Mouse (Mus musculus) mouse trophoblast stem cell (cell line): ENCODE measurements around the gene BC025920.

ENCODE experiments used
- in situ Hi-C, 2 experiments: fragments of 300-500 bp; cut with MseI, MboI; formaldehyde crosslinking; loops; 2 replicates in 1 of 2; 3 replicates in 1 of 2; pipeline ENCODE4 v1.15.1; 2025

The BC025920 gene

DNA sequence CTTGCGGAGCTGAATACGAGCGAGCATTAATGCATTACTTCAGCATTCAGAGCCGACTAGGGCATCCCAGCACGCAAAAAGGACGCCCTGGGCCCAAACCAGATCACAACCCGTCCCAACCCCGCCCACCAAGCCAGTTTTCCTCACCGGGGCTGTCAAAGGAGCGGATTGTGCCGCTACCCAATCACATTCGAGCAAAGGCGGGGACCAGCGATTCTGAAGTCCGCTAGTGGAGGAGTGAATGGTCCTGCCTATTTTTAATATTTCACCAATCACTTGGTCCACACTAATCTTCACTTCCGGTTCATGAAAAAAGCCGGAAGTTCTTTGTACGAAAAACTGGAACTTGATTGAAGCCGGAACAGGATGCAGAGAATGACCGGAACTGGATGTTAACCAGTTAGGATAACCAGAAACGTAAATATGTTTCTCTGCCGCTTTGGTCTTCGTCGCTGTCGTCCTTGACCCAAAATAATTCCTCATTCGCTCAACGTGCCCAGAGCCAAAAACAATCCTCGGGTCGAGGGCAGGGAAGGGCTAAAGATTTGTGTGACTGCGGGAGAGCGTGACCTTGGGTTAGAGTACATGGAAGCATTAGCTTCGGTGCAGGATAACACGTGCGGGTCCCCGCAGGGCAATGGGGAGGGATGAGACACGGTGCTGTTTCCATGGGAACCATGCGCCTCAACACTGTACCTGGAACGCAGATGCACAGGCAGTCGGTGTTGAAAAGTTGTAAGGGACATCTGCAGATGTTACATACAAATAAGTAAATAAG lies at the start of gene BC025920:
BC025920 (plus strand) TSS at position 297 of the 778 bp plus-strand sequence.
- in situ Hi-C loops = no loop called here

DNA sequence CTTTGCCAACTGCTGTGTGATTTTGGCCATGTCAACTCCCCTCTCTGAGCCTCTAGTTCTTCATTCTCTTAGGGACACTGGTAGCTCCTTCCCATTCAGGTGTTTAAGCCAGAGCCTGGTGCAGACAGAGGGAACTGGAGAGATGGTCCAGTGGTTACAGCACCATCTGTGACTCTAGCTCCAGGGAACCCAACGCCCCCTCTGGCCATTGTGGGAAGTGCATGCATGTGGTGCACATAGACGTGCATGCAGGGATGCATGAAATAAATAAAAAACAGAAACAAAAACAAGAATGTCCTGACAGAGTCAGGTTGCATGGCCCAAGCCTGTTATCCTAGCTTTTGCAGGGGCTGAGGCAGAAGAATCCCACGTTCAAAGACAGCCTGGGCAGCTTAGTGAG lies 49.8 kb upstream of the BC025920 start:
- in situ Hi-C loops = no loop called here

DNA sequence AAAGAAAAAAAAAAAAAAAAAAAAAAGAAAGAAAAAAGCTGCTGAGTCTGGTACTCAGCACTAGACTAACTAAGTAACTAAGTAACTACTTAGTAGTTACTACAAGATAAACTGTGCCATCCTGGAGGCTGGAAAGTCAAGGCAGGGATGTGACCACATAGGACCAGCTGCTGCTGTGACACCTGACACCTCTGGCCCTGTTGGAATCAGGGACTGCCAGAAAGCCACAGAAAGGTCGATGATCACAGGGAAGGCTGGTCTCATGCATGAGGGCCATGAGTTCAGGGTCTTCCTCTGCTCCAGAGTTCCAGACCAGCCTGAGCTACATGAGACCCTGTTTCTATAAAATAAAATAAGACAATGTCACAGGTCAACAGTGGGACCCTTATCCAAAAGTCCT lies 48.6 kb upstream of the BC025920 start:
- in situ Hi-C loops = no loop called here

DNA sequence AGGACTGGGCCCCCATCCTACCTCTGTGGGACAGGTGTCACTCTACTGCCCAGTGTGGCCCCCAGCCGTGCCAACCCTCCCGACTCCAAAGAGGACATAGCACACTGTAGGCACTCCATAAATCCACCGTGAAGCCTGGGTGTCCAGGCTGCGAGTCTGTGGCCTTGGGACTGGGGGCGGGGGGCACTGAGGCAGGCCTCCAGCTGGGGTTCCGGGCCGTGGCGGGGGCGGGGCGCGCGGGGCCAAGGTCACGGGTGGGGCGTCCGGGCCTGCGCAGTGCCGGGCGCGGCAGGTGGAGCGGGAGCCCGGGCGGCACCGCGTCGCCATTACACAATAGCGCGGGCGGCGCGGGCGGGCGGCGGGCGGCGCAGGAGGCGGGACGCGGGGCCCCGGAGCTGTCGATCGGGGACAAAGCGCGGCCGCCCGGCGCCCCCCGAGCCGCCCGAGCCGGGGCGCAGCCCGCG lies 46.9 kb upstream of the BC025920 start, which contains the start of gene Aes:
Aes (plus strand) TSS at position 326 of the 464 bp plus-strand sequence.
- in situ Hi-C loops = no loop called here

DNA sequence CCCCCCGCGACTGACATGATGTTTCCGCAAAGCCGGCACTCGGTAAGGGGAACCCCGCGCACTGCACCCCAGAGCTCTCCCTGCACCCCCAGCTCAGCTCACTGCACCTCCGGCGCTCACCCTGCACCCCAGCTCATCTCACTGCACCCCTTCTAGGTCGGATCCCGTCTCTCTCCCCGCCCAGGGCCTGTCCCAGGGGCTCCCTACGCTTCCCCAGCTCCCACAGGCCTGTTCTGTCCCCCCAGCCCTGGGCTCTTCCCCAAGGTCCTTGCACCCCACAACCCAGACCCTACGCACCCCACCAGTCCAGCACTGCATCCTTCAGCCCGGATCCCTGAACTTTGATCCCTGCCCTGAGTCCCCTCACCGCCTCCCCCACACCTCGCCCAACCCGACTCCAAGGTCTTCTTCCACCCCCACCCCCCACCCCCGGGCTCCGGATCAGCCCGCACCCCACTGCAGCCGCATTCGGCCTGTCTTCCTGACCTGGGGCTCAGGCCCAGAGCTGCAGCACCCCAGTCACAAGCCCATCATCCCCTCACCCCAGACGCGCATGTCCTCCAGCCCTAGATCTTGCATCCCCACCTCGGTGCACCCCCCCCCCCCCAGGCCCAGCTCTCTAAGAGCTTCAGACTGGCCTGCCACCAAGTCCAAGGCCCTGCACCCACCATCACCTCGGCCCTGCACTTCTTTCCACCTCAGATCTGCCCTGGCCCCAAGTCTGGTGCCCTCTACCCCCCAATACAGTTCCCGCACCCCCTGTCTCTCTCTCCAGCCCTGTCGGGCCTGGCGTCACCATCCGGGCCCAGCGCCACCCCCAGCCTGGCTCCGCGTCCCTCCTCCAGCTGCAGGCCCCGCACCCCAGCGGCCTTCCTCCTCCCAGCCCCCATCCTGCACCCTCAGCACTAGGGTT lies 46.2 kb upstream of the BC025920 start:
- in situ Hi-C loops = loop anchor here in 1 of 2 experiments (5.0 kb wide), 1 partner anchor 42 kb away; the partner anchor contains the start of gene Tle6

DNA sequence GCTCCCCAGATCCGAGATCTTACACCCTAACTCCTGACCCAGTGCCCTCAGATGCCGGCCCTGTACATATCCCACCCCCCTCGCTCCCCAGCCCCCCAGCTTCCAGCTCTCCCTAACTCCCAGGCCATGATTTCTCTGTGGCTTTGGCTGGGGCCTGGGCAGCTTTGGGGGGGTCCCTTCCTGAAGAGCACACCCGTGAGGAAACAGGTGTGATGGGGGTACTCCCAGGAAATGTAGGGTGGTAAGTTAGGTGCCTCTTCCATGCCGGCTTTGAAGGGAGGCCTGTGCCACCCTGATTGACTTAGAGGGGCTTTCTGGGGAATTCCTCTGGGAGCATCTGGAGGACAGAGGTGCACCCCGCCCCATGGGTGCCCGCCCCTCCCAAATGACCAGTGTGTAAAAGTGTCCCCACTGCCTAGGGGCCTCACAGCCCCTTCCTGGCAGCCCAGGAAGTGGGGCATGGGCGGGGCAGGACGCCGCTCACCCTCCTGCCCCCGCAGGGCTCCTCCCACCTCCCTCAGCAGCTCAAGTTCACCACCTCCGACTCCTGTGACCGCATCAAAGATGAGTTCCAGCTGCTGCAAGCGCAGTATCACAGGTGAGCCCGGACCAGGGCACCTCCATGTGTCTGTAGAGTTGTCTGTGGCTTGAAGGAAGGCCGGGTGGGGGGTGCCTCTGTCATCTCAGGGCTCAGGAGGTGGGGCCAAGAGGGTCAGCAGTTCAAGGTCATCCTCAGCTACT lies 45.2 kb upstream of the BC025920 start:
- in situ Hi-C loops = loop anchor here in 1 of 2 experiments (5.0 kb wide), 1 partner anchor 41 kb away; the partner anchor contains the start of gene Tle6

DNA sequence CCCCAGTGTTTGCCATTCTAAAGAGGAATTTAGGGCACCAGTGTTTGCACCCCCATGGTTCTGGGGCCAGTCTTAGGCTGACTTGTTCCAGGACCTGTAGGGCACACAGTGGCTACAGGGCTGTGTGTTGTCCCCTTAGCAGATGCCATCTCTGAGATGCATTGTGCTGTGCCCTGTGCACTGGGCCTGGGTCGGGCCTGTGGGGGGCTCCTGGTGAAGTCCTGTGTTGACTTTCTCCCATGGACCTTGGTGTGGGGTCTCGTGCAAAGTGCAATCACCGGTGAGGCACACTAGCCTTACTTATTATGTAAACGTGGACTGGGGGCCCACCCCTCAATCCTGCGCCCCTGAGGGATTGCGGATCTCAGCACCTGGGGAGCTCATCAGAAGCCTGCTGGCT lies 43.7 kb upstream of the BC025920 start:
- in situ Hi-C loops = loop anchor here in 1 of 2 experiments (5.0 kb wide), 1 partner anchor 40 kb away; the partner anchor contains the start of gene Tle6

DNA sequence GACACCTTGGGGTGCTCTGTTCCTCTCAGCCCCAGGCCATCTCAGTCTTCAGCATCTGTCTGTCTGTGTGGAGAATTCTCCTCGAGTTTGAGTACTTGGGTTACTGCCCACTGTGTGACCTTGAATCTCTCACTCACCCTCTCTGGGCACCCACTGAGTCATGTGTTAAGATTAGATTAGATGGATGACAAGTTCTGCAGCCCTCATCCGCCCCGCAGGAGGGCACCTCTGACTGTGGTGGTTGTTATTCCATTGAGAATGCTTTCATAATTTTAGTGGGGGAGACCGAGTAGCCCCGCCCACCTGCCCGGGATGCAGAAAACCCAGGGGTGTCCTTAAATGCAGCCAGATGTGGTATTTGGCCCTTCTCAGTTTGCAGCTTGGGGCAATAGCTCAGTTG lies 42.6 kb upstream of the BC025920 start:
- in situ Hi-C loops = loop anchor here in 1 of 2 experiments (5.0 kb wide), 1 partner anchor 39 kb away; the partner anchor contains the start of gene Tle6

DNA sequence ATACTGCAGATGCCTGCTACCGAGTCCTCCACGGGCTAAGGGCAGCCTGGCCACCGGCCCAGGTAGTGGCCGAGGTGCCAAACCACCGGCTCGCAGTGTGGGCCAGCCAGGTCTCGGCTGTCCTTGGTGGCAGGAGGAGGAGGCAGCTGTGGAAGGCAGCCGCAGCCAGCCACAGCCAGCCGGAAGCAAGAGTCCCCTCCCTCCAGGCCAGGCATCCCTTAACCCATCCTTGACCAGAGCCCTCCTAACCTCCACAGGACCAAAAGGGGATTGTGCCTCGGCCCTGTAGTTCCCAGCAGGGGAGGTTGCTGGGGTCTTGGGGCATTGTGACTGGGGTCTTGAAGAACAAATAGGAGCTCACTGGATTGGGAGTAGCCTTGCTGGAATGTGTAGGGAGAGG lies 41.9 kb upstream of the BC025920 start:
- in situ Hi-C loops = loop anchor here in 1 of 2 experiments (5.0 kb wide), 1 partner anchor 38 kb away; the partner anchor contains the start of gene Tle6

DNA sequence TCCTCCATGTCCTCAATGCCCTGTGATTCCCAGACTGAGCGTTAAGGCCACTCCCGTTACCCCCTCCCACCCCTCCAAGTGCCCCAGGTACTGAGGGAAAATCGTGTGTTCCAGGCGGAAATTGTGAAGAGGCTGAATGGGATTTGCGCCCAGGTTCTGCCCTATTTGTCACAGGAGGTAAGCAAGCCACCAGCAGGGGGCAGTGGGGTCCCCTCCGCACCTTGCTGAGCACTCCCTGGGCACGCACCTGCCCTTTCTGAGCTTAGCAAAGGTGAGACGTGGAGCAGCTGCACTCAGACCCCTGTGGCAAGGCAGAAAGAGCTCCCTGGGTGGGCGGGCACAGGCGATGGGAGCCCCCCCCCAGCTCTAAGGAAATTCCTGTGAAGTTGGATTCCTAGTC lies 41.3 kb upstream of the BC025920 start:
- in situ Hi-C loops = loop anchor here in 1 of 2 experiments (5.0 kb wide), 1 partner anchor 38 kb away; the partner anchor contains the start of gene Tle6

DNA sequence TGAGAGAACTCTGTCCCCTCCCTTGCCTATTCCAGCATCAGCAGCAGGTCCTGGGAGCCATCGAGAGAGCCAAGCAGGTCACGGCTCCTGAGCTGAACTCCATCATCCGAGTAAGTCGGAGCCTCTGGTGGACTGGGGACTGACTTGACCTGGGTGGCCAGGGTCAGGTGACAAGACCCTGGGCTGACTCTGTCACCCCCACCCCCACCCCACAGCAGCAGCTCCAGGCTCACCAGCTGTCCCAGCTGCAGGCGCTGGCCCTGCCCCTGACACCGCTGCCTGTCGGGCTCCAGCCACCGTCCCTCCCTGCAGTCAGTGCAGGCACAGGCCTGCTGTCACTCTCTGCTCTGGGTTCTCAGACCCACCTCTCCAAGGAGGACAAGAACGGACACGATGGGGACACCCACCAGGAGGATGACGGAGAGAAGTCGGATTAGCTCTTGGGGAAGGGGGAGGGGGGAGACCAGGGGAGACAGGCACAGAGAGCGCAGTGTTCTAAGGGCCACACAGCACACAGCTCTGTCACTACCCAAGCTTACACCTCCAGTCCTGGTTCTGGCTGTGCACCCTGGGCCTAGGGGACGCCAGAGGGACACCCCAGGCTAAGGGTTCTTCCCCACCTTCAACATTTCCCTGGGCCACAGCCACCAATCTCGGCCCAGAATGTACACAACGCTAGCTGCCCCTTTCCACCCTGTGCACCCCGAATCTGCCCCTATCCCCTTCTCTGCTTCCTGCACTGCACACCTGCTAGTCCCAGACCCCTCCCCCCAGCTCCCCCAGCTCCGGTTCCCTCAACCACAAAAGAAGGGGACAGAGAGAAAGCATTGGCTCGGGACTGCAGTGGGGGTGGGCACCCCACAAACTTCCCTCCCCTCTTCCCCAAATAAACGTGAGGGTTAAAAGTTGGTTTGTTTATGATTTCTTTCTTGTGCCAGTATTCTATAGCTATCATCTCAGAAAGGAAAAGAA lies 40.5 kb upstream of the BC025920 start:
- in situ Hi-C loops = no loop called here

DNA sequence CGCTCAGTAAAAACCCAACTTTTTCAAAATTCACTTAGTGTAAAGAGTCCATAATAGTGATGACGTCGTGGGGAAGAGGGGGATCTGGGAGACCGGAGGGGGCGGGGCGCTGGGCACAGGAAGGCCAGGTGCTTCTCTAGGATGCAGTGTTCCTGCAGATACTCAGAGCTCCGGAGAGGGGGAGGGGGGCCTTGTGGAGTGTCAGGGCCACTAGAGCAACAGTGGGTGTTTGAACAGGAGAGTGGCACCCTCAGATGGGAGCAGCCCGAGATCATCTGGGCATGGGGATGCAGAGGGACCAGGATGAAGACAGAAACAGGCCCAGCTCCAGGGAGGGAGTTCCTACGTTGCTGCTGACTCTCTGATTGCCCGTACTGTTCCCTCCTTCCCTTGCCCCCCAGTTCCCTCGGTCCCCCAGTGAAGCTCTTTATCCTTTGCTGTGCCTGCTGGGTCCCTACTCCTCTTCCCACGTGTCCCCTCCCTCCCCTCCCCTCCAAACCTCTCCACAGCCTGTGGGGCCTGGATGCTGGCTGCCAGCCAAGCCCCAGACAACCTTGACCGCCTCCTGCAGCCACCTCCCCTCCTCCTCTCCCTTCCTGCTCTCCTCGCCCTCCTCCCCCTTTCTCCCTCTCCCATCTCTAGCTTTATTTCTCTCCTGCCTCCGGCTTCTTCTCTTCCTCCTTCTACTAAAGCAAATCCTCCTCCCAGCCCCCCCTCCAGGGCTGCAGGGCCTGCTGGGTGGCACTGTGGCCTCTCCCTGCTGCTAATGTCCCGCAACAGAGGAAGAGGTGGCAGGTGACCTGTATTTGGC lies 37.5 kb upstream of the BC025920 start:
- in situ Hi-C loops = no loop called here

DNA sequence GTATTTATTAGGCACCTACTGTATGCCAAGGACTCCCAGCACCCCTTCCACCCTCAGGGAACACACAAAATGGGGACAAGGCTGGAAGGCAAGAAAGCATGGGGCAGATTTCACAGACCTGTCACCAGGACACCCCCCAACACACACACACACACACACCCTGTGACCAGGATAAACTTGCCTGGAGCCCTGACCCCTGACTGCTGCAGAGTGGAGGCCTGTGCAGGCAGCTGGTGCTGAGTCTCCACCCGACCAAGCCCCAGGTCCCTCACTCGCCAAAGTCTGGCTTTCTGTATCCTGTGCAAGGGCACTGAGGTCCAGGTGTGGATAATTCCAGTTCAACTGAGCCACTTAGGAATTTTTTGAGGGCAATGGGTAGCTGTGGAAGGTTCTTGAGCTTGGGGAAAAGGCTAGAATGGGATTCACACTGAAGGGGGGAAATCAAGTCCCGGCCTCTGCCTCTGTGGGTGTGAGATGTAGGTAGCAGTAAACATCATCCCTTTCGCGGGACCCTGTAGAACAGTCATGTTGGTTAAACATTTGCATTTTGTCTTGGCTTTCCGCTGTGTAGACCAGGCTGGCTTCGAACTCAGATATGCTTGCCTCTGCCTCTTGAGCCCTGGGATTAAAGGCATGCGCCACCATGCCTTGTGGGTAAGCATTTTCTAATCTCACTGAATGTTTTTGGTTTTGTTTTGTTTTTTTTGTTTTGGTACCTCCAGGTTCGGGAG lies 36.4 kb upstream of the BC025920 start:
- in situ Hi-C loops = no loop called here

DNA sequence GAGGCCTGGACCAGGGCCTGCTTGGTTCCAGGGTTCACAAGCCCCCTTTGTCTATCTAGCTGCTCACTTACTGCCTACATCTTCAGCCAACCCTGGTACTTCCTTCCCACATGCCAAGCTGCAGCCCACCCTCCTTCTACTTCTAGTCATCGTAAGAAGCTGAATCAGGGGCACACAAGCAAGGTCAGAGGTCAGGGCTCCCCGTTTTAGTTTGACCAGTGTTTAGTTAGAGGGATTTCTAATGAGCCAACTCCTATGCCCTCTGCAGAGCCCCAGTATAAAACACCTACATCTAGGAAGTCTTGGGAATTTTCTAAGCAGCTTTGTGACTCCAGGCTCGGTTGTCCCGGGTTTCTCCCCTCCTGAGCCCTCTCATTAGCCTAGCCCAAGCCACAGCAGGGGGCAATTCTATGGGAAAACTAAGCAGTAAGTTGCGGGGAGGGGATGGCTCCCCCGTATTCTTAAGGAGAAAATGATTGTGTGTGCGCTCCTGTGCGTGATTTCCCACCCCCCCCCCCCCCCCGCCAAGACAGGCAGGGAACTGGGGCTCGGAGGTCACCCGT lies 35.8 kb upstream of the BC025920 start:
- in situ Hi-C loops = no loop called here

DNA sequence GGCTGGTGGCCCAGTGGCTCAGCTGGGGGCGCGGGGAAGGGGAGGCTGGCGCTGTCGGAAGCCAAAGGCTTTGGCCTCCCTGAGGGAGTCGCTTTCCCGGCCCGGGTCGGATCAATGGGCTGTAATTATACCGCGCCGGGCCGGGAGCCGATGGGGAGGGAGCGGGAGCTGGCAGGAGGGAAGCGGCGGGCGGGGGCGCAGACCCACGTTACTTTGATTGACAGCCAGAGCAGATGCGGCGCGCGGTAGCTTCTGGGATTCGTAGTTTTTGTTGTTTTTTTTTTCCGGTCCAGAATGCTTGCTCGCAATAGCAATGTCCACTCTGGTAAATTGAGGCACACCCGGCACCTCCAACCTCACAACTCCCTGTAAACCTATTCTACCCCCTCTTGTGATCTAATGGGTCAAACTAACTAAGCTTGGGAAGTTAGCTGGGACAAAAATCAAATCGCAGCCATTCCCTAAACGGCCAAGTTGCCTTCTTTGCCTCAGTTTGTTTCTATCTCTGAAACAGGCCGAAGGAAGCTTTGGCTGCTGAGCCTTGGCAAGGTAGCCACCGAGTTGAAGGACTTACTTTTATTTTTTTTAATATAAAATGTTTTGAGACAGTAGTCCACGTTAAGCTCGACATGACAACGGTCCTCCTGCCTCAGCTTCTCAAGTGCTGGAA lies 35.1 kb upstream of the BC025920 start:
- in situ Hi-C loops = no loop called here

DNA sequence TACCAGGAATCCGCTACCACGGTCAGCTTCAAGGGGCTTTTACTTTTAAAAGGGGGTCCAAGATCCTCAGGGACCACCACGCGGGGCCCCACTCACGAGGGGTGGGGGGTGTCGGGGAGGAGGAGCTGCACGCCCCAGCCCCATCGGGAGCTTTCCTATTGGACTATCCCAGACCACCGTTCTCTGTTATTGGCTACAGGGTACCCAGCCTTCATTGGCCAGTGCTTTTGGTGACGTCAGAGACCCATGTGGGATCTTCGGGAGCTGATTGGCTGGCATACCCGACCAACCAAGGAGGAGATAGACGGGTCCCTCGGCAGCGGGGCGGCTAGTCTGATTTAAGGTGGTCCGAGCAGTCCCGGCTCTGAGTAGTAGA lies 34.6 kb upstream of the BC025920 start:
- in situ Hi-C loops = no loop called here

DNA sequence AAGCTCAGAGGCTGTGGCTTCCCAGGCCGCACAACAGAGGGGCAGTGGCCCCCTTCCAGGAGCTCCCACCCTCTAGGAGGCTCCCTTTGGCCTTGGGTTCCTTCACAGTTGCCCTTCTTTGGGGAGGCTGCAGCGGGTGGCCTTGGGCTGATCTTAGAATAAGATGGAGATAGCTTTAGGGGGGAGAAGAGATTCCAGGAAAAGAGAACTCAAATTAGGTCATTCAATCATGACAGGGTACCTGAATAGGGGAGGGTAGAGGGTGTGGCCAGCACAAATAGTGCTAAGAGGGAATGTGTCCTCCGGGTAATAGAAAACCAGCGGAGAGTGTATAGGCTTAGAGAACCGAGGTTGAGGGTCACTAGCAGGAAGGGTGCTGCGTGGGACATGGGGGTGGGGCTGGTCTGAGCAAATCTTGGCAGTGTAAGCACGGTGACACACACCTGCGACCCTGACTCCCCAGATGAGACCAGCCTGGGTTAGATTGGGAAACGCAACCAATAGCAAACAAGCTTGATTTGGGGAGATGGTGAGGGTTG lies 33.9 kb upstream of the BC025920 start:
- in situ Hi-C loops = no loop called here
